Mouse (Mus musculus): Measurements from ENCODE around the gene Ndufv3.

Ndufv3 gene

DNA sequence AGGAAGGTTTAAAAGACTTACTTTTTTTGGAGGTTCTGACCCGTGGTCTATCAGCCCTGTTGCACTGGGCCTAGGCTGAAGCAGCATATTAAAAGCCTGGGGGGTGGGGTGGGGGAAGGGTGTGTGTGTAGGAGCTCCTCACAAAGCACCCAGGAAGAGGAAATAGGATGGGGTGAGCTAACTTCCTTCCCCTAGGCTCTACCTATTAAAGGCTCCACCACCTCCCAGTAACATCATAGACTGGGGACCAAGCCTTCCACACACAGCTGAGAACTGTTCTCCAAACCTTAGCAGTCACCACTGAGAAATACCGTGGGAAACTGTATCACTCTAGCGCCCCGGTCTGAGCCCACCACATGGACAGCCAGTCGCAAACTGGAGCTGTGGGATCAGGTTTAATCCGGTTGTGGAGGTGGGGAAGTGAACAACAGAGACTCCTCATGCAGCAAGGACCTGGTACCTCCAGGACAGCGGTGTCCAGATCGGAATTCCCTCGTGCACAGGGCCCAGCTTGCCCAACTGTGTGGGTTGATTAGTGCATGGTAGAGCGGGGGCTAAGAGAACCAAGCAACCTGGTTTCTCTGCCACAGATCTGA lies 38.1 kb downstream of the Ndufv3 start:
- no peak for DNase-seq (ENCODE audit: low spot score)

DNA sequence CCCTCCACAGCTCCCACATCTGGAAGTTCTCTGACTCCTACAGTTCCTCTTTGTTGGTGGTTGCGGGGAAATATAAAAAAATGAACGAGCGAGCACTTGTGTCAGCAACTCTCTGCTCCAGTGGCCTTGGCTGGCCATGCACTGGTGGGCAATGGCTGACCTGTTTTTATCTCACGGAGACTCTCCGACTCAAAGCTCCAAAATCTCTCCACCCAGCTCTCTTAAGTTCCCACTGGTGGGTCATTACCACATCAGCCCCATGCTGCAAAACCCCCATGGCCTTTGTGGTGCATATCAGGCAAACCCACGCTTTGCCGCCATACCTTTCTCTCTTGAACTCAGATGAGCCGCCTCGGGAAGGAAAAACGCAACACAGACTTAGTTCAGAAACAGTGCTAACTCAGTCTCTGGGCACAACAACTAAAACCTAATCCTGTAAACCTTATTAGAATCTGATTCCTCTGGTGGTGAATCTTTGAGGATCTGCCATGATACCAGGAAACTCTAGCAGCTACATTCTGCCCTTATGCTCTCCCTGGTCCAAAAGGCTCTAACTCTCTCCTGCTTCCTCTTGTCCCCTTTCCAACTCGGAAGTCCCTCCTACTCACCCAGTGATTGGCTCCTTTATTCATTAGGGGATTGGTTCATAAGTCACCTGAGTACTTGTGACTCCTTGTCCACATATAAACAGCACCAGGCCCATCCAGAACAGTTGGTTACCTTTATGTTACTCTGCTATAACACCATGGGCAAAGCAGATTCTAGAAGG lies 39.3 kb downstream of the Ndufv3 start:
- no peak for DNase-seq (ENCODE audit: low spot score)

DNA sequence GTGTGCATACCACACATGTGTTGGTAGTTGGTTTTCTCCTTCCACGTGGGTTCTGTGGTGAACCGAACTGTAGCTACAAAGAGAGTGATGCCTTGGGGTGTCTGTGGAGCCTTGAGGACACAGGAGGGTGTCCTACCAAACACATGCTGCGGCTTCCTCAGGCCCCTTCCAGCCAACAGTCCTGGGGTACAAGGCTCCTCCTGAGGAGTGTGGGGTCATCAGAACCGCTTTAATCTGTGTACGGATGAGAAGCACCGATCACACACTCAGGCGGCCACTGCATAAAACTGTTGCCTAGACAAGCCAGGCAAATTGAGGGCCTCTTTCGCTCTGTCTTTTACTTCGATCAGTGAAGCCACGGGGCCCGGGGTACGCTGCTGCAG lies 43.7 kb downstream of the Ndufv3 start:
- no peak for DNase-seq (ENCODE audit: low spot score)

DNA sequence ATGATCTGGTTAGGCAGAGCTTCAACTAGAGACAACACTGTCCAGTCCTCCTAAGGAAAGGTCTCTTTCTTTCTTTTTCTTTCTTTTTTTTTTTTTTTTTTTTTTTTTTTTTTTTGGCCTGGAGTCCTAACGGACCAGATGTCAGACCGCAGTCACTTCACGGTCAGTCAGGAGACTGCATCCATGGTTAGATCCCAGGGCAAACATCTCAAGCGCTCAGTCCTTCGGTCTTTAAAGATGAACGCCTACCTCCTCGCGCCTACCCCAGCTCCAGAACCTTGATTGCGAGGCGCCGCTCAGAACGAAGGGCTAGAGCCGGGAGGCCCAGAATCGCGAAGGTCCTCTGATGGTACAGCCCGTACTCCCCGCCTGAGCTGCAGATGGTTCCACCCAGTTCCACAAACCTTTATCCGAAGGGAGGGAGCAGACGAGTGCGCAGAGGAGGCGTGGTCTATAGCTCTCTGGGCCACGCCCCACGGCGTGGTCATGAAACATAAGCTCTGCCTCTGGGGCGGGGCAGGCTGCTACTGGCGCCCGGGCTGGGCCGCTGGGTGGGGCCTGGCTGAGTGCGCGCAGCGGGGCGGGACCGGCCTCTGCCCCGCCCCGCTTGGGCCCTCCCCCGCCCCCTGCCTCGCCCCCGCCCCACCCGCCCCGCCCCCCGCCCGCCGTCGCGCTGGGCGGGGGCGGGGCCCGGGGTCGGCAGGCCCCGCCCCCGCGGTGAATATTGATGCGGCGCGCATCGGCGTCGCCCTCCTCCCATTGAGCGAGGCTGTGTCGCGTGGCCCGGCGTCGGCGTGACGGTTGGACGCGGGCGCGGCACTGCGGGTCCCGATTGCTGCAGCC lies 44.3 kb downstream of the Ndufv3 start, which contains the start of gene Pknox1:
Pknox1 (plus strand) TSS at position 720 of the 843 bp plus-strand sequence.
- peak; percentile 98 for DNase-seq (ENCODE audit: low spot score)

DNA sequence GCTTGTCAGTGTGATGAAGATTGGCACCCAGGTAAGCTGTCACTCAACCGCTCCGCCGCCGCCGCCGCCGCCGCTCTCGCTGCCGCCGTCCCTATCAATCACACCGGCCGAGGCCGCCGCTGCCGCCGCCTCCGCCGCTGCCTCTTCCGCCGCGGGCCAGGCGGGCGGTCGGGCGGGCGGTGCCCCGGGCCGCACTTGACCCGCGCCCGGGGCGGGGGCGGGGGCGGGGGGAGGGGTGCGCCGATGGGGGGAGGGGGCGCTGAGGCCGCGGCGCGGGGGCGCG lies 44.9 kb downstream of the Ndufv3 start:
- DNase-seq (ENCODE audit: low spot score): no peak

DNA sequence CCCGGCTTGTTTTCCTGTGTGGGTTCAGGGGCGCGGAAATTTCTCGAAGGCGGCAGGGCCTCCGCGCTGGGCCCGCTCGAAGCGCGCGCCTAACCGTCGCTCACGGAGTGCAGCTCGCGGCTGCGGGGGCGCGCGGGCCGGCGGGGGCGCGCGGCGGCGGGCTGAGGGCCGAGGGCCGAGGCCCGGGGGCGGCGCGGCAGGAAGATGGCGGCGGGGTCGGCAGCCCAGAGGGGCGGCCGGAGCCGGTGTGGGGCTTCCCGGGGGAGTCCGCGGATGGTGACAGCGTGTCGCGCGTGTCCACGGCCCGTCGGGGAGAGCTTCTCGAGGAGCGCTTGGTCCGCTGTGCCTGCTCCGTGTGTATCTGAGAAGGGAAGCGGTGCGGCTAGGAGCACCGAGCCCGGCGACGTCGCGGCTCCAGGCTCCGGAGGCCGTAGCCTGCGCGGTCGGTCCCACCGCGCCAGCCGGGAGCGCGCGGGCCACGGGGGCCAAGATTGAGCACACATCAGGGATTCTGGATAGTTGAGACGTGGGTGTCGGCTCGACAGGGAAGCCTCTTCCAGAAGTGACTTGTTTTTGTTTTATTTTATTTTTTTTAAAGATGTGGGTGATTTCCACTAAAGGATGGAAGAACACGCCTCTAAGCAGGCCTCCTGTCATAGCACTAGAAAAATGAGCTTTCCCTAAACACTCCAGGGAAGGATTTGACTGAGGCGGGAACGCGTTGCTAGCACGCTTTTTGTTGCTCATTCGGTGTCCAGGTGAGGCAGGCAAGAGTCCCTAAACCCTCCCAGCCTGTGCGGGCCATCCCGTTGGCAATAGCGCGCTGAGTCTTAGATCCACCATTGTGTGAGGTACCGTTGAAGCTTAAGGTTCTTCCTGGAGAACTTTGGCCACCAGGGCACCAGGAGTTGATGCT lies 45.5 kb downstream of the Ndufv3 start:
- peak; percentile 46 for DNase-seq (ENCODE audit: low spot score)

DNA sequence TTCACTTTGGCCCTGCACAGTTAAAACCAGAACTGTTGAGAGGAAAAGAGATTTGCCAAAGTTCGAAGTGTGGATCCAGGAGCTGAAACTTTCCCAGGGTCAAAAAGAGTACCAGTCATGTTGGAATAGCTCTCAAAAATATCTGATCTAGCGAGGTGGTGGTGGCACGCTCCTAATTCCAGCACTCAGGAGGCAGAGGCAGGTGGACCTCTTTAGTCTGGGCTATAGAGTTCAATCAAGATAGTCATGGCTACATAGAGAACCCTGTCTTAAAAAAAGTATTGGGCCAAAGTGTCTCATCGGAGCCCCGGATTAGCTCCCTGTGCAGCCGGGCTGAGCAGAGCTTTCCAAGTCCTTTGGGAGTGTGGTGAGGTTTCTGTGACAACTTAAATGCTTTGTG lies 46.4 kb downstream of the Ndufv3 start:
- DNase-seq (ENCODE audit: low spot score): no peak

DNA sequence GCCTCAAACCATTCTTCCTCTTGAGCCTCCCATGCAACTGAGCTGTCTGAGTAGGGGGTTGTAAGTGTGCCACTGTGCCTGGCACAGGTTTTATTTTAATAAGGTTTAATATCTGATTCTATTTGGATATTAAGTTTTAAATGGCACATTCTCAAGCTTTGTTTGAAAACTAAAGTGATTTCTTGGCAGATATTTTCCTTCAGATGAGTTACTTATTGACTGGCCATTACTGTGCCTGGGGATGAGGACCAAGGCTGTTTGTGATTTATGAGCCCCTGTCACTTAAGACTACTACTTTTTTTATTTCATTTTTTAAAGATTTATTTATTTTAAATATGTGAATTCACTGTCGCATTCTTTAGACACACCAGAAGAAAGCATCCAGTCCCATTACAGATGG lies 49.8 kb downstream of the Ndufv3 start:
- DNase-seq (ENCODE audit: low spot score): no peak

DNA sequence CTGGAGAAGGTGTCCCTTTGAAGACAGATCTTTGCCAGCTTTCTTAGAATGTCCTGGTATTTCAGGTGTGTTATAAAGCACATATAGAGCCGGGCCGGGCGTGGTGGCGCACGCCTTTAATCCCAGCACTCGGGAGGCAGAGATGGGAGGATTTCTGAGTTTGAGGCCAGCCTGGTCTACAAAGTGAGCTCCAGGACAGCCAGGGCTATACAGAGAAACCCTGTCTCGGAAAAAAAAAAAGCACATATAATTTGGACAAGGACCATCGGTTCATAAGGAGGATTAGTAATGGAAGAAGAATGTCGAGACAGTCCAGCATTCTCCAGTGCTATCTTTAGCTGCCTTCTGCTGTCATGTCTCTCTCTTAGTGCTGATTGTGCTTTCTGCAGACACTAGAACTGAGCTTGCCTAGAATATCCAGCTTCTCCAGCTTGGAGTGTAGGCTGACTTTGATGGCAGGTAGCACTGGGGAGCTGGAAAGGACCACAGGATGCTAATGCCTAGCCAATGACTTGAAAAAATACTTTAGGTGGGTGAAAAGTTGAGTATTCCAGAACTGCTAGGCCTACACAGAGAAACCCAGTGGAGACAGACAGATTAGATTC lies 50.5 kb downstream of the Ndufv3 start:
- DNase-seq (ENCODE audit: low spot score): no peak

DNA sequence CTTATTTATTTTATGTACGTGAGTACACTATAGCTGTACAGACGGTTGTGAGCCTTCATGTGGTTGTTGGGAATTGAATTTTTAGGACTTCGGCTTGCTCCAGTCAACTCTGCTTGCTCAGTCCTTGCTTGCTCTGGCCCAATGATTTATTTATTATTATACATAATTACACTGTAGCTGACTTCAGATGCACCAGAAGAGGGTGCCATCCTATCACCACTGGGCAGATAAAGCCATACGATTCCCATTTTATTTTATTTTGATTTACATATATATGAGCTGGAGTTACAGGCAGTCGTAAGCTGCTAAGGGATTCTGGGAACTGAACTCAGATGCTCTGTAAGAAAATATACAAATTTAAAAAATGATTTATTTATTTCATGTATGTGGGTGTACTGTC lies 51.8 kb downstream of the Ndufv3 start:
- no peak for DNase-seq (ENCODE audit: low spot score)

DNA sequence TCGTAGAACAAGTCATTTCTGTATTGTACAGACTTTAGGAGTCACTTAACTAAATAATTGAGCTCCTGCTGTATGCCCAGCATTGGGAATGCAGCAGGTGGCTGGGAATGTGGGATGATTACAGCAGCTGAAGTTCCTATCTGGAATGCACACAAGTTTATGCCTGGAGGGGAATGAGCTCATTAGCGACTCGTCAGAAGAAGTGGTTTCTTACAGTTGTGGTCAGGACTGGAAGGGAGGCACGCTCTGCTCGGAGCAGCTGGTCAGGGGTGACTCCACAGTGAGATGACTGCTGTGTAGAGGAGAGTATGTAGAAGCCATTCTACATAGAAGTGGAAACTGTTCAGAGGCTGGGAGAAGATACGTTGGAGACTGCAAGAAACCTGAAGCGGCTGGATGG lies 54.7 kb downstream of the Ndufv3 start:
- no peak for DNase-seq (ENCODE audit: low spot score)

DNA sequence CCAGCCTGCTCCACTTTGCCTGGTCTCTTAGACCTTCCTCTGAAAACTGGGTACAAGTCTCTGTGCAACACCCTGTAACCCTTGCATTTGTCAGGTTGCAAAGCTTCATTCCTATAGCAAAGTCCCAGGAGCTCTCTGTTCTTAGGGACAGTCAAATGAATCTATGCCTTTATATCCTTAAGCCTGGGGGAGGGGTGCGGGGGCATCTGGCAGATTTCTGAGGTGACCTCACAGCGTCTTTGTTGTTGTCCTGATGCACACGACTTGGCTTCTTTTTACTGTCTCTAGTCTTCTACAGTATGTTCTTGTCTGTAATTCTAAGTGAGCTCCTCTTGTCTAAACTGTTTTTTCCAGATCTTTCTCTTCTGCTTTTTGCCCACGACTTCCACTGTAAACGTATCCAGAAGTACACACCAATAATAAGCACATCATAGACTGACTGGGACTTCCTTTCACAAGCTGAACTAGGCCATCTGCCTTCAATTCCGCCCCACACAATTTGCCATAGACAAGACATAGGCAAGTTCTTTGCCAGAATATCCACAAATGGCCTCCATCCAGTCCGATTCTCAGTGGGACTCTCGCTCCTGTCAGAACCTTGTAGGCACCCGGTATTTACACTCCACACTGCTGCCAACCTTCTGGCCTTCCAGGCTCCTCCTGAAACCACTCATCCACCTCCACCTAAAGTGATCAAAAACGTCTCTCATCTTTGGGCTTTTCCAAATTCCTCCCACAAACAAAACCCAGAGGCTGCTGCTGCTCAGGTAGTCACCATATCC lies 56.7 kb downstream of the Ndufv3 start:
- DNase-seq (ENCODE audit: low spot score): no peak

DNA sequence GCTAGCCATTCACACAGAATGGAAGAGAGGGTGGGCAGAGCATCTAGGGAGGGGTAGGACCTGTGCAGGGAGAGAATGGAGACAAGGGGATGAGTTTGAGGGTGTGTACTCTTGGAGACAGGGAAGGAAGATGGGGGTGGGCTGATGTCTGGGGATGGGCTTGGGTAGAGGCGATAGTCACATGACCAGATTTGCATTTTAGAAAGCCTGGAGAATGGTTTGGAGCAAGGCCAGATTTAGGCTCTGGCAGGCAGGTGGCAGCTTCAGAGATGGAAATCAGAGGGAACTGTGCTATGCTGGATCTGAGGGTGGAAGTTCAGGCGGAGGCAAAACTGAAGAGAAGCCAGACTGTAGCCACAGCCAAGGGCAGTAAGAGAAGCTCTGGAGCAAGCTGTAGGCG lies 60.4 kb downstream of the Ndufv3 start:
- no peak for DNase-seq (ENCODE audit: low spot score)

Measured in spleen, adult 12 weeks (tissue).